Mouse (Mus musculus) ovary, postnatal 14 days (tissue): Measurements from ENCODE around the gene Kcnip3.
A peak's percentile ranks its signal among the peaks of the same experiment; 100 is the strongest.

Source experiments
- DNase-seq: peaks from one replicate; pipeline ENCODE4 v3.0.0; 2022; ENCODE audit warnings: low spot score

Kcnip3 gene

DNA sequence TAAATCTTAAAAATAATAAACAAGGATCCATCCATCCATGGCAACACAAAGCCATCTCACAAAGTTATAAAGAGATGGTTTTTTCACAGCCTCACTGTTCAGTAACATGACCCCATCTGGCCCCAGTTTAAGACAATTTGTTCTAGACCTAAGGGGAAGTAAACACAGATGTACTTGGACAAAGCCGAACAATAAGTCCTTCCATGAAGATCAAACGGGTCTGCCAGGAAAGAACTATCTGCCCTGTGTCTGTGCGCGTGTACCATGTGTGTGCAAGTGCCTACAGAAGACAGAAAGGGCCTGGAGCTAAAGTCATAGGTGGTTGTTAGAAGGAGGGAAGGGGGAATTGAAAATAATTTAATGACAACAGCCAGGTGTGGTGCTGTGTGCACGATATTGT is 51.7 kb downstream of the Kcnip3 start:
- DNase-seq: no peak

DNA sequence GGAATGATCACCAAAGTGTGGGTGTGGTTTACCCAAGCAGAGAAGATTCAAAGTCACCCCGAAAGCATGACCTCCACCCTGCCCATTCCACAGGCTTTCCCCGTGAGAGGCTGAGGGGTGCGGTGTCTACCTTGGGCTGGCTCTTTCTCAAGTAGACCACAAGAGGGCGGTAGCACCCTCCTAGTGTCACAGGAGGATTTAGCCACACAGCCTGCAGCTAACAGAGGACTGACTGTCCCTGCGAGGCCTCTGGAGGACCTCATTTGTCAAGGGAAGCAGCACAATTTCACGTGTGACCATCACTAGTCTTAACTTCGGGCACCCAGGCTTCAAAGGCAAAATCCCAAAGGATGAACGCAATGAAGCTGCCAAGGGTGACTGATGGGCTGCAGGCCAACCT is 59.6 kb downstream of the Kcnip3 start:
- peak; percentile 62 for DNase-seq

DNA sequence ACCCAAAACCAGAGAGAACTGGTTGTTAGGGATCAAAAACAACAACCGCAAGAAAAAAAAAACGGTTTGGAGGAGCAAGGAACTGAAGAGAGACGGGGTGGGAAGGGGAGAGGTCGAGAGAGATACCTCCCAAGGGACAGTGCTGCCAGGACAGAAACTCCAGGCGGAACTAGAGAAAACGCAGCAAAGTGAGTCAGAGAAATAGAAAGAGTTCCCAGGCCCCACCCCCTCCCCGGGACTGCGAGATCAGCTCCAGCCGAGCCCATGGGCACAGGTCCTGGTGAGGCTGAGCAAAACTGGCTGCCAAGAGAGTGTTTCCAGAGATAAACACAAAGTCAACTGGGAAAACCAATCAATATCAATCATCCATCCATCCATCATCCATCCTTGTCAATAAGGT is 60.5 kb downstream of the Kcnip3 start:
- DNase-seq: no peak

DNA sequence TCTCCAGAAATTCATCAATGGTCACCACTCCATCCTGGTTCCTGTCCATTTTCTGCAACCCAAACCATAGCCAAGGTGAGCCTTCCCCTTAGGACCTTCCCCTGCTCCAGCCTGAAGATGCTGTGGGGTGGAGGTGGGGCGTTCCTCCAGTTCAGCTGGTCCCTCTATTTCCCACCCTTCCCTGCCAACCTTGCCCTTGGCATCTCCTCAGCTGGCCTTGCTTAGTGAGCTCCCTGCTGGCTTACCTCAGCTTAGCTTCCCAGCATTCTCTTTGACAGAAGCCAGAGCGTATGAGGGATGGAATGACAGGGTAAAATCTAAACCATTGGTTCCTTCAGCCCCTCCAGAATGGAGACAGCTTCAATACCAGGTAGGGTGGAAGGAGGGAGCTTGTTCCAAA is 62.6 kb downstream of the Kcnip3 start:
- no peak for DNase-seq

DNA sequence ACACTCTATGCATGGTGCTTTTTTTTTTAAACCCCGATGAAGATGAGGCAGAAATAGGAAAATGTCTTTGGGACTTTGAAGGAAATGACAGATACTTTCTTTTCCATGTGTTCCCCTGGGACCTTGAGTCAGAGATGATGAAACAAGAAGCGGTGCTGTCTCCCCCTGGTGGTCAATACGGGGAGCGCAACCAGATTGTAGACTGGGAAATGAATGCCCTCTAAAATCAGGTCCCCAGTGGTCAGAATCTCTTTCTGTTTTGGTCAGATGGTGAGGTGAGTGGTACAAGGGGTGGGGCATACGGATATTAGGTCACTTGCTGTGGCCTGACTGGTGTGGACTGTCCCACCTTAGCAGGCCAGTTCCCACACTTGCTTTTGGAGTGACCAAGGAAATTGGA is 68.1 kb downstream of the Kcnip3 start:
- peak; percentile 65 for DNase-seq

DNA sequence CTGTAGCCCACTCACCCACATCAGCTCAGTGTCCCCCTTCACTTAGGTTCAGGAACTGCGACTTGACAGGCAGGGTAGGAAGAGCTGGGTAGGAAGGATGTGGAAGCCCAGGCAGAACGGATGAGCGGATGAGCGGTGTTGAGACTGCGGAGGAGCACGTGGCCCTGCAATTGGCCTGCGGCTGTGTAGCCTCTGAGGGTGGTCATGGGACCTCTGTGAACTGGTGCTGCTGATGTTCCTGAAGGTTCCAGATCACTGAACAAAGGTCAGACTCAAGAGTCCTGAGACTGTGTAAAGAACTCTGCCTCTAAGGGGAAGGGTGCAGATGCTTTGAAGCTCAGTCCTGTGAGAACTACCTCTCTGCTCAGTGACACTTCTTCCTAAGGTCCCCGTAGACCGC is 68.8 kb downstream of the Kcnip3 start:
- no peak for DNase-seq

DNA sequence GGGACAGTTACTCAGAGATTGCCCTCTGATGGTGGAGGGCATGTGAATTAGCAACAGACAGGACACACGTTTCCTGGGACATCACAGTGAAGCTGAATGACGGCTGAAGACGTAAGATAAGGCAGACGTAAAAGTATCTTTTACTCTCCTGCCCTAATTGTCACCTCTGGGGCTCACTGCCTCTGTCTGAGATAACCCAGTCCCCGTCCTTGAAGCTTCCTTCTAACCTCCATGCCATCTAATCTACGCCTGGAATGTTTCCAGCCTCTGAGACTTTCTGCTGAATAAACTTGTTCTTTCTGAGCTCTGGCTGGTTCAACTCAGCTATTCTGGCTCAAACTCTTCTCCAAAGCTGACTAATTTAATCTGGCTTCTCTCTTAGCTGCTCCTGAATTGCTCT is 70.1 kb downstream of the Kcnip3 start:
- no peak for DNase-seq

DNA sequence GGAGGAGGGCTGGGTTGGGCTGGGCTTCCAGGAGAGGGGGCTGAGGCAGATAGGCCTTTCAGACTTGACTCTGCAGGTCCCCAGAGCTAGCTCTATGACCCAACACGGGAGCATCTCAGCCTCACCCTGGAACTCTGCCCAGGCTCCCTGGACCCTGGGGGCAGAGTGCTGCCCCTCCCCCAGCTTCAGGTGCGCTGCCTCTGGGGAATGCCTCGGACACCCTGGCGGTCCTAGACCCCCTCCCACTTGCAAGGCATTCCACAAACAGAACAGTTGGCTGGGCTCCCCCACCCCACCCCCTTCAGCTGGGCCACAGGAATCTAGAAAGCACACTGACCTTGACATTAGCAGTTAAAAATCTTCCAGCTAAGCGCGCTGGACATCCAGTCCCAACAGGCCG is 72.2 kb downstream of the Kcnip3 start:
- DNase-seq: no peak

DNA sequence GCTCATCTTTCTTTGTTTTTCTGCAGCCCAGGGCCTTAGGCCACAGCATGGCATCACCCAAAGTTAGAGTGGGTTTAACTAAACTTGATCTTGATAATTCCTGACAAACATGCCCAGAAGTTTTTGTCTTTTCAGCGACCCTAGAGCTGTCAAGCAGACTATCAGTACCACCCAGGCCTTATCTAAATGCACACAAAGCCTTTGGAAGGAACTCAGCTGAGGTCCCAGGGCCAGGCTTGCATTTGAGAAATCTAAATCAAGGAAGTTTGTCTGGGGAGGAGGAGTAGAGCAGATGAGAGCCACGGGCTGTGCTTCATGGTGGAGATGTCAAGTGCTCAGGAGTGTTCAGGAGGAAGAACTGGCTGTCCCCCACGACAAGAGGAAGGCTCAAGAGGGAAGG is 75.0 kb downstream of the Kcnip3 start:
- DNase-seq: no peak

DNA sequence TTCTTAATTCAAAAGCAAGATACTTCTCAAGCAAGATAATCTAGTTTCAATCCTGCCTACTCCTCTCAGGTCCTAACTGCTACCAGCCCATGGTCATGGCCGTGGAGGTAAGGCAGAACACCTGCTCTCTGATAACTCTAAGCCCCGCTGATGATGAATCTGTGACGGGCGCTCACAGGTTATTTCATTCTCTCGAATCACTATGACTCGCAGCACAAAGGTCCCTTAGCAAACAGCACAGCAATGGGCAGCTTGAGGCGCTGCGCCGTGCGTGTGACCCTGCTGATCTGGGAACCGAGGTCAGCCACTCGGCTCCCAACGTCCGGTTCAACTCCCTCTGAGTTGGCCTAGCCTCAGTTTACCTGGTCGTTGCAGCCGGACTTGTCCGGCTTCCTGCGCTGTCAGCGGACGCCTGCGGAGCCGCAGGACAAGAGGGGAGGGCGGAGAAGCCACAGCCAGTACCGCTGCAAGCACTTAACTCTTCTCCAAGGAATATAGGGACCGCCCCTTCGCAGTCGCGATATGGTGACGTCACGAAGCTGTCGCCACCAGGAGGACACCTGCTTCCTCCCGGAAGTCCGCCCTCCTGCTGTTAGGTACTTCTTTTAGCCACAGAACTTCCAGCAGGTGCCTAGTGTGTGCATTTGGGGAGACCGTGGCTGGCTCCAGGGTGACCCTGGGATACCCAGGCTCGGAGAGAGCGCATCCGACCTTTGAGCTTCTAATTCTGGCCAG is 77.7 kb downstream of the Kcnip3 start, which contains the start of gene Fahd2a:
Gene Fahd2a, minus strand, starts transcription at position 511 of the 735 bp plus-strand sequence.
- peak; percentile 85 for DNase-seq

DNA sequence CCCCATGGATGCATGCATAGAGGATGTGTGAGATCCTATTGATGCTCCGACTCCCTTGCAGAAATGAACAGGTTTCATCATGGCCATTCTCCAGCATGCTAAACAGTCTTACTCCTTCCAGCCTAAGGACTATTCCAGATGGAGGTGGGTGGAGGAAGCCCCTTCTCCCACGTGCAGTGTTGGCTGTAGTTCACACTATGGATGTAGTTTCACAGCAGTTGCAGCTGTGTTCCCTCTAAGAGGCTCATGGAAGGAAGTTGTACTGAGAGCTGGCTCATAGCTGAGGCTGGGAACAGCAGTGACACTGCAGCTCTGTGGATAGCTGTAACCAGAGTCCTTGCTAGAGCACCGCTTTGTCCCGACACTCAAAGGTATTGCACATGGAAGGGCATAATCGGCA is 84.2 kb downstream of the Kcnip3 start:
- no peak for DNase-seq

DNA sequence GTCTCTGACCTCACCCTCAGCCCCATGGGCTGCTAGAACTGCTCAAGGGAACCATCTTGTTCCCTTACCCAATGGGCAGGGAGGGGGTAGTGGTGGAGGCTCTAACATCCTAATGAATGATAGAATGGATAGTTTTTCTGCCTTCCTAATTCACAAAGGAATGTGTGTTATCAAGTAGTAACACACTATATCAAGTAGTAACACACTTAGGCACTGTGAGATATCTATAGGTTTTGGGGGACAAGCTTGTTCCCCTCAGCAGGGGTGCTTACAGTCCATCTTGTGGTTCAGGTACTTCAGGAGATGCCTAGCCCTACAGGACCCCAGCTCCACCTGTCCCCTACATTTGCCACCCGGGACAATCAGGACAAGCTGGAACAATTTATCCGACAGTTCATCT is 86.3 kb downstream of the Kcnip3 start:
- no peak for DNase-seq

DNA sequence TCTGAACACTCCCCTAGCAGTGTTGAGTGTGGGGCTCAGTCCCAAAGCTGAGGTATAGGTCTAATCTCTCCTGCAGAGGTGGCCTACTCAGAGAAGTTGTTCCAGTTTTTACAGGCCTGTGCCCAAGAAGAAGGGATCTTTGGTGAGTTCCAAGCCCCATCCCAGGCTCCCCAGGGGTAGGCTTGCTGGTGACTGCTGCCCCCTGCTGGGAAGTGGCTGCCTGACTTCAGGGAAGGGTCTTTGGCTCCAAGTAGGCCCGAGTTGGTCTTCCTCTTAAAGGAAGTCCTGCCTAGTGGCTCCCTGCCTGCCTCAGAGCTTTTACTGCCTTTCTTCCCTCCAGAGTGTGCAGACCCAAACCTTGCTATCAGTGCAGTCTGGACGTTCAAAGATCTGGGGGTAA is 86.8 kb downstream of the Kcnip3 start:
- peak; percentile 10 for DNase-seq

DNA sequence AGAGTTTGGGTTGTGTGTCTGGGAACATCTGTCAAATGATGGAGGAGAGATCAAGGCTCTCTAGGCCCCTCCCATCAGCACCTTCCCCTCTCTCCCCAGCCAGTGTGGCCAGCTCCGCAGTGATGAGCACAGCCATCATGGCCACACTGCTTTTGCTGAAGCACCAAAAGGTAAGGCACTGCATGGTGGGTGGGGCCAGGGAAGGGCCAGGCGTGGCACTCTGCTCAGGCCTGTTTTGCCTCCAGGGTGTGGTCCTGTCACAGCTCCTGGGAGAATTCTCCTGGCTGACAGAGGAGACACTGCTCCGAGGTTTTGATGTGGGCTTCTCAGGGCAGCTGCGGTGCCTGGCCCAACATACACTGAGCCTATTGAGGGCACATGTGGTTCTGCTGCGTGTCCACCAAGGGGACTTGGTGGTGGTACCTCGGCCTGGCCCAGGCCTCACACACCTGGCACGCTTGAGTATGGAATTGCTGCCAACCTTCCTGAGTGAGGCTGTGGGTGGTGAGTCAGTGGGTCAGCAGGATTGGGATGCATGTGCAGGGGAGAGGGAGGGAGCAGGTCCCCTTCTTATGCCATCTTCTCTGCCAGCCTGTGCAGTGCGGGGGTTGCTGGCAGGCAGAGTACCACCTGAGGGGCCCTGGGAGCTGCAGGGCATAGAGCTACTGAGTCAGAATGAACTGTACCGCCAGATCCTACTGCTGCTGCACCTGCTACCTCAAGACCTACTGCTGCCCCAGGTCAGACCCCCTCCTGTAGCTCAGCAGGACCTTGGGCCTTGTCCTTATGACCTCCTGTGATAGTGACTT is 88.2 kb downstream of the Kcnip3 start:
- no peak for DNase-seq

DNA sequence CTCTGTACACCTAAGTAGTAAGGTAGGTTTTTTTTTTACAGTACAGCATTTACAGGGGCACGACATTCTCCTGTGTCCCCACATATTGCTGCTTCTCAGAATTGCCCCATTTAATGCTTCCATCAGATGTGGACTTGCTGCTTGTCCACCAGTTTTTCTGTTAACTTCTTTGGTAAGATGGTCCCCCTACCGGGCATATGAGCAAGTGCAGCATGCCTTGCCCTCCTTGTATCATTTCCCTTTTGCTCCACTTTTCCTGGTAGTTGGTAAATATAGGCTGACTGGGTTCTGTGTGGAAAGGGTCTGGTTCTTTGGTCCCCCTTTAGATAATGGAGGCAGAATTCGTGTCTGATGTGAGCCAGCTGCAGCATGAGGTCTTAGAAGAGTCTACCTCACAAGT is 91.7 kb downstream of the Kcnip3 start:
- DNase-seq: peak; percentile 38

DNA sequence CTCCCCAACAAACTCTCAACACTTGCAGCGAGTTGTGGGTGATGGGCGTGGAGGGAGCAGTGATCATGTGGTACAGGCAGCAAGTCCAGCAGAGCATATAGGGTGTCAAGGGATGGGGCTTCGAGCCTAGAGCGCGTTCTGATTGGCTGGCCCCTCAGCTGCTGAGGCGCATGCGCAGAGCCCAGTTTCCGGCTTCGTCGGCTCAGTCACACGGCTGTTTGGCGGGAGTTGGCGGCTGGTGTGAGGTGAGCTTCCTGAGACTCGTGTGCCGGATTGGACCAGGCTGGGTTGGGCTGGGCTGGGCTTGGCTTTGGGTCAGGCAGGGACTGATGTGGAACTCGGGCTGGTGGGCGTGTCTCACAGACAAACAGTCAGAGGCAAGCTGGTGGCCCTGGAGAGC is 96.9 kb downstream of the Kcnip3 start, which contains the start of gene Gpat2:
Gene Gpat2, plus strand, starts transcription at position 223 of the 400 bp plus-strand sequence.
- DNase-seq: no peak

DNA sequence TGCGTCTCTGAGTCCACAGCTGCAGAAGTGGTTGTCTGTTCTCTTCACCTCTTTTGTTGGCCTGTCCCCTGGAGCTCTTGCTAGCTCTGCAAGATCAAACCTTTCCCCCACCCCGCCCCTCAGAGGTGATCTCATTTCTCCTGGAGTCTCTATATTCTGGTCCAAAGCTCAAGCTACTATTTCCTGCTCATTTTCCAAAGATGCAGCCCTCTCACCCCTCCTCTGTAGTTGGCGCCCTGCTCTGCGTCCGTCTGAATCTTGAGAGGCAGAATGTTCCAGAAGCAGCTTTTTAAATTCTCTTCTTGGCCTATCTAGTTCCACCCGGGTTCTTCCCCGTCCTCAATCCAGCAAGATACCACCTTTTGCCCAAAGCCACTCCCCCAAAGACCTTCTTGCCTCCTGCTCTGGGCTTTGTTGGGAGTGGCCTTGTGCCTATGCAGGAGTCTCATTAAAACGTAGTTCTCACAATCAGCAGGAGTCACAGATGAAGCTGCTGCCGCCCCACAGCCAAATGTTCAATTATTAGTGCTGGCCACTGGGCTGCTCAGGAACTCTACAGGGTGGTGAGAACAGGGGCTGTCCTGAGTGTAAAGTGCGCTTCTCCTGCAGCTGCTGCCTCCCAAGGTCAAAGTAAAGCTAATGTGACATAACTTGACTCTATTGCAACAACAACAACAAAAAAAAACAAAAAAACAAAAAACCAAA is 103.5 kb downstream of the Kcnip3 start:
- DNase-seq: no peak

DNA sequence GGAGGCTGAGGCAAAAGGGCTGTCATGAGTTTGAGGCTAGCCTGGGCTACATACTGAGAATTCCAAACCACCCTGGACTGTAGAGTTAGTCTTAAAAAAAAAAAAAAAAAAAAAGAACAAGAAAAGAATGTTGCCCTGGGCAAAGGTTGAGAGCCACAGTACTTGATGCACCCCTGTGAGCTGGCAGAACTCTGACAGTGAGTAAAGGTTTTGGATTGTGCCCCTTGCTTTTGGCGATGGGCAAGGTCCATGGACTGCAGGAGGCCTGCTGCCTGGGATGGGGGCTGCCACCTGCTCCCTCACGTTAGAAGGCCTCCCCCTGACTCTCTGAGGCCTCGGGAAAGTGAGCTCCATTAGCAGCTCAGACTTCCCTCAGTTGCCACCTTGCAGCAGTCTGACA is 105.2 kb downstream of the Kcnip3 start:
- DNase-seq: no peak

DNA sequence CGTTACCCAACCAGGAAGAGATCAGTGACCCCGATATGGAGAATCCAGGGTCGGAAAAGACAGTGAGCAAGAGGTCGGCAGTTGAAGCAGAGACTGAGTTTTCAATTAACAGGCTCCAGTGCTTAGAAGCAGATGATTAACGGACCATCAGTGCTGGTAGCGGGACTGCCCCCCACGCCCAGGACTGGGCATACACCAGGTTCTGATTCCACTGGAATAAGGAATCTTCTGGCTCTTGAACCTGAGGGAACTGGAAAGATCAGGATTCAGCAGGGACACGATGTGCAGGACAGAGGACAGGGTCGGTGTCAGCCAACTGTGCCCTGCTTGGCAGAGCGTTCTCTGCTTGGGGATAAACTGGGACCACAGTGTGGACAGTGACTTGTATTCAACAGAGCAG is 106.1 kb downstream of the Kcnip3 start:
- no peak for DNase-seq

DNA sequence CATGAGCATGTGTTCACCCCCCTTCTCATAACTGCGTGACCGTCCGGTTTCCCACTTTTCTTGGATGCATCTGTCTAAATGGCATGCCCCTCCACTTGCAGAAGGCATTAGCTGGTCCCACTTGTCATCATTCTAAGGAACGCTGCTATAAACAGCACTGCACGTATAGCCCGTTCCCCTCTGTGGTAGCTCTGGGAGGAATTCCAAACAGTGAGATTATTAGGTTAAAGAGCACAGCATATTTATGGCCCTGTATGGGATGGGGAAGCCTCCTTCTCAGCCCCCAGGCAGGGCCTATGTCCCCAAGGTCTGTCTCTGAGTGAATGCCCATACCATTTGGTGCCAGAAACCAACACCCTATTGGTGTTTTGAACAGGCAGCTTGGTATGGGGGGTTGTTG is 110.8 kb downstream of the Kcnip3 start:
- DNase-seq: no peak
